In genomic region chr19:37814089-37815073, GRCm38 (mm10) we compare ENCODE assay signal across 8 mouse cellular contexts.
DNase-seq lines count a peak whose midpoint lies in the region; ATAC-seq and TF ChIP-seq lines count a peak whose summit lies in the region.

No protein-coding gene starts in this region.

- H3K36me3 ChIP-seq in midbrain, embryonic 11.5 days (ENCODE audit: control insufficient read depth, insufficient read depth, low read length): no peaks in the 10 kb centered on the region
- H3K36me3 ChIP-seq in midbrain, embryonic 13.5 days: no peaks in the 10 kb centered on the region
- no peaks in the 10 kb centered on the region for H3K36me3 ChIP-seq in embryonic facial prominence, embryonic 15.5 days
- no peaks in the 10 kb centered on the region for H3K36me3 ChIP-seq in hindbrain, embryonic 14.5 days (replicated peaks; ENCODE audit: control insufficient read depth, insufficient read depth)

- 0 out of 2 replicates have a peak, but pooled peaks cover 3% of the 10 kb centered on the region for H3K4me1 ChIP-seq in midbrain, embryonic 11.5 days (ENCODE audit: control insufficient read depth, insufficient read depth, low read length)
- peaks cover 2% of the 10 kb centered on the region; the same call in 1 of the 2 replicates for H3K4me1 ChIP-seq in midbrain, embryonic 13.5 days (replicated peaks)
- 0 out of 2 replicates have a peak, but pooled peaks cover 9% of the 10 kb centered on the region for H3K4me1 ChIP-seq in embryonic facial prominence, embryonic 15.5 days
- no peaks in the 10 kb centered on the region for H3K4me1 ChIP-seq in hindbrain, embryonic 14.5 days (replicated peaks; ENCODE audit: control insufficient read depth, insufficient read depth, low read length)
- H3K4me1 ChIP-seq in cerebellum, adult 2 months (ENCODE audit: control insufficient read depth, insufficient read depth, low read length): no peaks in the 10 kb centered on the region

- WGBS in midbrain, embryonic 11.5 days: 20% methylated on average over 19 of the region's 19 CpGs
- WGBS in midbrain, embryonic 13.5 days: 22% methylated on average over 19 of the region's 19 CpGs
- 22% methylated on average over 19 of the region's 19 CpGs for WGBS in embryonic facial prominence, embryonic 15.5 days
- WGBS in hindbrain, embryonic 14.5 days: 19% methylated on average over 19 of the region's 19 CpGs
- 22% methylated on average over 19 of the region's 19 CpGs for WGBS in cerebellum, adult 2 months

- no peak for TF ChIP-seq POLR2A in cerebellum, adult 2 months (IDR thresholded peaks at IDR 0.05; ENCODE audit: borderline replicate concordance, insufficient read depth, low read length)

- no peaks in the 10 kb centered on the region for H3K27me3 ChIP-seq in midbrain, embryonic 11.5 days (ENCODE audit: control insufficient read depth, insufficient read depth, low read length)
- no peaks in the 10 kb centered on the region for H3K27me3 ChIP-seq in midbrain, embryonic 13.5 days
- H3K27me3 ChIP-seq in embryonic facial prominence, embryonic 15.5 days: no peaks in the 10 kb centered on the region
- no peaks in the 10 kb centered on the region for H3K27me3 ChIP-seq in hindbrain, embryonic 14.5 days (ENCODE audit: control insufficient read depth, insufficient read depth, low read length)
- H3K27me3 ChIP-seq in cerebellum, adult 2 months (ENCODE audit: control insufficient read depth, insufficient read depth, low read length): no peaks in the 10 kb centered on the region

- H3K9ac ChIP-seq in midbrain, embryonic 11.5 days (ENCODE audit: low read length): no peak overlapping the region
- H3K9ac ChIP-seq in midbrain, embryonic 13.5 days (replicated peaks): no peak overlapping the region
- H3K9ac ChIP-seq in embryonic facial prominence, embryonic 15.5 days: no peak overlapping the region
- H3K9ac ChIP-seq in hindbrain, embryonic 14.5 days: no peak overlapping the region

- no peak overlapping the region for H3K27ac ChIP-seq in midbrain, embryonic 11.5 days (ENCODE audit: low read depth, low read length)
- H3K27ac ChIP-seq in midbrain, embryonic 13.5 days: no peak overlapping the region
- H3K27ac ChIP-seq in embryonic facial prominence, embryonic 15.5 days (replicated peaks): no peak overlapping the region
- no peak overlapping the region for H3K27ac ChIP-seq in hindbrain, embryonic 14.5 days
- H3K27ac ChIP-seq in cerebellum, adult 2 months (ENCODE audit: insufficient read depth, low read length): no peak overlapping the region

- no peak for ATAC-seq in midbrain, embryonic 11.5 days (ENCODE audit: low FRiP score)
- no peak for ATAC-seq in midbrain, embryonic 13.5 days
- no peak for ATAC-seq in embryonic facial prominence, embryonic 15.5 days (ENCODE audit: insufficient number of reproducible peaks, low FRiP score, low TSS enrichment, low read depth)
- ATAC-seq in hindbrain, embryonic 14.5 days (ENCODE audit: low FRiP score): no peak

- no peak overlapping the region for H3K4me2 ChIP-seq in midbrain, embryonic 11.5 days
- no peak overlapping the region for H3K4me2 ChIP-seq in midbrain, embryonic 13.5 days (replicated peaks)
- H3K4me2 ChIP-seq in embryonic facial prominence, embryonic 15.5 days (replicated peaks): peak overlapping the region; percentile 19; the same call in 1 of the 2 replicates
- H3K4me2 ChIP-seq in hindbrain, embryonic 14.5 days (replicated peaks): peak overlapping the region; percentile 24

- TF ChIP-seq CTCF in cerebellum, adult 2 months (IDR thresholded peaks at IDR 0.05; ENCODE audit: borderline replicate concordance, insufficient read depth, low read depth, low read length): no peak

- no peaks in the 10 kb centered on the region for H3K9me3 ChIP-seq in midbrain, embryonic 11.5 days (ENCODE audit: control insufficient read depth, low read length)
- H3K9me3 ChIP-seq in midbrain, embryonic 13.5 days: no peaks in the 10 kb centered on the region
- no peaks in the 10 kb centered on the region for H3K9me3 ChIP-seq in embryonic facial prominence, embryonic 15.5 days (replicated peaks)
- no peaks in the 10 kb centered on the region for H3K9me3 ChIP-seq in hindbrain, embryonic 14.5 days (ENCODE audit: control insufficient read depth, low read length)

- DNase-seq in midbrain, embryonic 11.5 days (ENCODE audit: low spot score, missing footprints): peak; percentile 88
- DNase-seq in hindbrain, embryonic 14.5 days (ENCODE audit: low spot score): no peak
- DNase-seq in liver: peak; percentile 5
- DNase-seq in neural tube, embryonic 10.5 days (ENCODE audit: extremely low spot score, low spot score): peak; percentile 47
- DNase-seq in cerebellum, adult 2 months: no peak
- DNase-seq in layer of hippocampus, adult 8-10 months (ENCODE audit: low spot score in 2 of 2): no peak

- H3K4me3 ChIP-seq in midbrain, embryonic 11.5 days (ENCODE audit: low read depth, low read length): no peak overlapping the region
- H3K4me3 ChIP-seq in midbrain, embryonic 13.5 days (replicated peaks): no peak overlapping the region
- H3K4me3 ChIP-seq in embryonic facial prominence, embryonic 15.5 days (replicated peaks): no peak overlapping the region
- no peak overlapping the region for H3K4me3 ChIP-seq in hindbrain, embryonic 14.5 days (replicated peaks; ENCODE audit: low read length)
- no peak overlapping the region for H3K4me3 ChIP-seq in cerebellum, adult 2 months (replicated peaks; ENCODE audit: insufficient read depth, low read depth, low read length)

Comparison
In these comparisons a context has a peak if more than half of its experiments do, and no peak if none do; other contexts are left out.
1. DNase-seq: peak in midbrain, embryonic 11.5 days (single experiment), liver (single experiment) and neural tube, embryonic 10.5 days (single experiment); none in hindbrain, embryonic 14.5 days (single experiment), cerebellum, adult 2 months (0 of 2) and layer of hippocampus, adult 8-10 months (0 of 2).
2. H3K4me2 ChIP-seq: peak in embryonic facial prominence, embryonic 15.5 days (single experiment) and hindbrain, embryonic 14.5 days (single experiment); none in midbrain, embryonic 11.5 days (single experiment) and midbrain, embryonic 13.5 days (single experiment).